Mouse (Mus musculus) heart, adult 8-10 months (tissue): ENCODE data around the gene Iscu. TPM values are rescaled to one million over a fixed set of nuclear protein-coding genes. Genes with fewer than 3 reads are reported as not detected.

Experiments used
- DNase-seq: peaks from one replicate; pipeline ENCODE4 v3.0.0; 2022; ENCODE audit warnings: low spot score
- total RNA-seq, 4 experiments: library from RNA; stranded (reverse); gene quantifications; 2 replicates each; pipeline ENCODE4 v1.2.4; 2022

Gene Iscu
- 100 to 1,000 TPM; 195 to 224 (median 212) TPM for total RNA-seq

DNA sequence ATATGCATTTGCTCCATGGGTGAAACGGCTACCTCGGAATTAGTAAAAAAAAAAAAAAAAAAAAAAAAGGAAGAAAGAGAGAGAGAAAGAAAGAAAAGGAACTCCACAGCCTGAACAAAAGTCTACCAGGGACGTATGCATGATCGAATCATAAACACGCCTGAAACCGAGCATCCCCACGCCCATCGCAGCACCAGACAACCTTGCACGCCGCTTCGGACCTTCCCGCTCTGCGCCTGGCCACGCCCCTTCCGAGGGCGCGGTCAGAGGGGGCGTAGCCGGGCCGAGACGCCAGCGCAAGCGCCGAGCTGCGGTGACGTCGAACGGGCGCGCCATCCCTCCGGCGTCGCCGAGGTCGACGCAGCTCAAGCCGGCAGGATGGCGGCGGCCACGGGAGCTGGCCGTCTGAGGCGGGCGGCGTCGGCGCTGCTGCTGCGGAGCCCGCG lies at the start of gene Iscu, which contains the start of gene Sart3:
Gene Iscu, plus strand, starts transcription at position 299 of the 446 bp plus-strand sequence.
Gene Sart3, minus strand, starts transcription at position 61 of the 446 bp plus-strand sequence.
- peak; percentile 91 for DNase-seq

DNA sequence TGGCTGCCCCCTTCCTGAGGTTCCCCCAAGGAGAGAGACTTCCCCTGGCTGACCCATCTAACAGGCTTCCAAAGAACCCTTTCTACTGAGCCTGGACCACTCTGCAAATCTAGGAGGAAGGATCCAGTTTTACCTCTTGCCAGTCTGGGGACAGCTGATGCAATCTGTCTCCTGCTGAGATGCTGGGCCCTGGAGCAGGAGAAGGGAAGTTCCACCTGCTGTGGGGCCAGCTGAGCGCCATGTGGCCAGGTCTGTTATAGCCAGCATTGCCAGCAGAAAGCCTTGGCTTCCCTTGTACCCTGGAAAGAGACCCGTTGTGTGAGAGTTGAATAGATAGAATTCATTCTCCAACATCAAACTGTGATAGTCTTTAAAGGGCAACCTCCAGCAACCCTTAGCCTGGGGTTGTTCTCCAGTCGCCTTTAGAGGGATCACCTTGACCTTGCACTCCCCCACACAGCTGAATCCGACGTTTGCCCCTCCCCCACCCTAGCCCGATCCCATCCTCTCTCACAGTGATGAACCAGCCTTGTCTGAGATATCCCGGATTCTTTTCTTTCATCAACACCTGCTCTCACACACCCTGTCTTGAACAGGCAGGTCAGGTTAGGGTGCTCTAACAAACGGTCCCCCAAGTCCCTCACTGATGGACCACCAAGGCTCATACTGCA lies 48.8 kb upstream of the Iscu start:
- DNase-seq = no peak

DNA sequence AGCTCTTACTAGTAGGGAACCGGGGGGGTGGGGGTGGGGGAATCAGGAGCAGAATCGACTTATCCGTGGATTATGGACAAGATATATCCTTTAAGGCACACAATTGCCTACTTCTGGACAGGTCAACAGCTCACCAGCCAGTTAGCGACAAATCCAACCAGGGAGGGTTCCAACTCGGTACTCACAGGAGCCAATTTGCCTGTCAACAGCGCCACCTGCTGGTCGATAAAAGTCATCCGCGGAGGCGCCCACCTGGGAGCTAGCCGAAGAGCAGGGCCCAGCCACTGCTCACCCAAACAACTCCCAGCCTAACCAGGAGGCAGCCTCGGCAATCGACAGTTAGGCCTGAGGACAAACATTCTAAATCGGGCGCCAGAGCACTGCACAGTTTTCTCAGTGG lies 48.1 kb upstream of the Iscu start, which contains the start of gene 1700069L16Rik:
Gene 1700069L16Rik, minus strand, starts transcription at position 327 of the 400 bp plus-strand sequence.
- peak; percentile 82 for DNase-seq

DNA sequence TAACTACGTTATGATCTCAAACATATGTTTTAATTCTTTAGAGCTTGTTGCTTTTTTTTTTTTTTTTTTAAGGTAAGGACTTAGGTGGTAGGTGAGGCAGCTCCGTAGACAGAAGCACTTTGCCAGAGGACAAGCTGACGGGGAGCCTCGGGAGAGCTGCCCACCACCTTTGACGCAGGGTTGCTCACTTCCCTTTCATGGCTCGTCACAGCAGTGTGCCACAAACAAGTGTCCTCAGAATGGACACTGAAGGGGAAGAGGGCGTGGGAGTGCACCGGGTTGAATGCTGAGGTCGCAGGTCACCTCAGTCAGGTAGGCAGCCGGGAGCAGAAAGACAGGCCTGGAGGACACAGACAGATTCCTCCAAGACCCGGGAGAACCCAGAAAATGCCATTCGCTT lies 47.1 kb upstream of the Iscu start:
- no peak for DNase-seq

DNA sequence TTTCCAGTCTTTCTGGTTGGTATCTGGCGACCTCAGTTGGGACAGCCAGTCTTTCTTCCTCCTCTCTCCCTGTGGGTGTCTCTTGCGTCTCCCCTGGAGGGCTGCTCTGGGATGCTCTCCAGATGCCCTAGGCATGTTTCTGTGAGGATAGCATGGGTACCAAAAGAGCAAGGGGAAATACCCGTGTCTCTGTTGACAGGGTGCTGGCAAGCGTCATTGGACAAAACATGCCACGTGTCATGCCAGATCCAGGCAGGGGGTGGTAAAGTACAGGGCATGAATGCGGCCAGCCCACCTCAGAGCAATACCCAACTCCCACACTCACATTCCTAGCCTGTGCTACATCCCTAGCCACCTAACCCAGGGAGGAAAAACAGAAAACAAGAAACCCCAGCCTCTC lies 45.9 kb upstream of the Iscu start:
- DNase-seq = no peak

DNA sequence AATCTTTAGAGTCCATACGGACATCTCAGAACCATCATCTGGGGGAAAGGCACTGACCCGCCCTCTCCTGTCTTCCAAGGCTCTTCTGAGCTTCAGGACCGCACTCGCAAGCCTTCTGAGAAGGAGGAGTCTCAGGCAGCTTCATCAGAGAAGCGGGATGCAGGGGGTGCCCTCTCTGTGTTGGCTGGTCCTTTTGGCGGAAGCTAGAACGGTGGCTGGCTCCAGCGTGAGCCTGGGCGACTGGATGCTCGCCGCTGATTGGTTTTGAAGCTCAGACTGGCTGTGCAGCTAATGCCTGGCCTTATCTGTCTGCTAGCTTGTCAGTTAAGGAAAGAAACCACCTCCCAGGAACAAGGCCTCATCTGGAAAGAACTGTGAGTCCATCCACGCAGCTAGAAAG lies 45.3 kb upstream of the Iscu start:
- no peak for DNase-seq

DNA sequence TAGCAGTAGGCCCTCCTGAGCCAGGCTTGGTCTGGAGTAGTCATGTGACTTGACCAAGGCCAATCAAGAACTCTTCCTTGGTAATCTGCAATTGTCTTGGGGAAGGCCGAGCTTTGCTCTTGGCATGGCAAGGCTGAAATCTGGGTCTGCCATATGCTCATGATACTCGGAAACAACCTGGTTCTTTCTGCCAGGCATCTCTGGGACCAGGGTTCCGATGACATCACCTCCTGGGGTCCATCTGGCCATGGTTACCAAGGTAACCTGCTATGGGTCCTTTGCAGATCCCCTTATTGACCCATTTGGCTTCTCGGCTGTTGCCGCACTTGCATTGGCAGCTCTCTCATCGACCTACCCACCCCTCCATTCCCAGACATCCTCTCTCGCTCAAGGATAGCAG lies 44.5 kb upstream of the Iscu start:
- DNase-seq = no peak

DNA sequence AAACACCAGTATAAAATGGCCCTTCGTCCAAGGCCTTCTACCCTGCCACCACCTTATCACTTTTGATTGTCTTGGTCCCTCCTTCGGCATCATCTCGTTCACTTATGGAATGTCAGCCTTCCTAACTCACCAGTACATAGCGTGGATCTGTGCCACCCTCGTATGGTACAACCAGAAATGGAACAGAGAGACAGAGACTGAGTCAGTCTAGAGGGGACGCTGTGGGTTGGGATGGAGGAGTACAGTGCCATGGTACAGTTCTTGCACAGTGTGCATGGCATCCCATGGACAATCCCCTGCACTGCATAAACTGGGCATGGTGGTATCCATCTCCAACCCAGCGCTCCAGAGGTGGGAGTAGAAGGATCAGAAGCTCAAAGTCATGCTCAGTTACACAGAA lies 43.9 kb upstream of the Iscu start:
- no peak for DNase-seq

DNA sequence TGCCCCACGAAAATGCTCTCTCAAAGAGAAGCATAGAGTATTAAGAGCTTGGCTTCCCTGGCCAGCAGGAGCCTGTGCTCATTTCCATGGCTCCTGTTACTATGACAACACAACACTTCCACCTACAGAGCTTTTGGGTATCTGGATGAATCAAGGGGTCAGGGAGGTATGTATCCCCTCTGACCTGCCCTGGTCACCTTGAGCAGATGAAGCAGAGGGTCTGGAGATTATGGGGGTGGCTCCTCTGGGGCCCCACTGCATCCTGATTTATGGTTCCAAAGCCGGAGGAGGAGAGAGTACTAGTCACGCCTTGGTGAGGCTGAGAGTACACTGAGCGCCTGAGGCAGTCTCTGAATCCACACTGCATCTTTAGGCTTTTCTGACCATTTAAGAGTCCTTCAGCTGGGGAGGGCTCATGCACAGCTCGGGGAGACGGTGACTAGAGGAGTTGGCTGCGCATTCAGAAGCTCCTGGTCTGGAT lies 41.9 kb upstream of the Iscu start:
- no peak for DNase-seq

DNA sequence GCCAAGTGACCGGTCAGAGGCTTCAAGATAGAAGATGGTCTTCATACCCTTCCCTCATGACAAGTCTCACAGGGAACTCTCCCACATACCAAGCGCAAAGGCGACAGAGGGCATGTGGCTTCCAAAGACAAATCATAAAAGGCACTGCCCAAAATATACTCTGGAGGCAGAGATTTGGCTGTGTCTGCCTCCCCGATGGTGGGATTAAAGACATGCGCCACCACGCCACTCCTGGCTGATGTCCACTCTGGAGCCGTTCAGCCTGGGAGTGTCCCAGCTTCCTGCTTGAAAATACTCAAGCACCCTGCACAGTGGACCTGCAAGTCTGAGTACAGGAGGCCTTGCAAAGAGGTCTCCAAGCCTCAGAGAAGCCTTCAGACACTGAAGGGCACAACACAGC lies 41.4 kb upstream of the Iscu start:
- no peak for DNase-seq

DNA sequence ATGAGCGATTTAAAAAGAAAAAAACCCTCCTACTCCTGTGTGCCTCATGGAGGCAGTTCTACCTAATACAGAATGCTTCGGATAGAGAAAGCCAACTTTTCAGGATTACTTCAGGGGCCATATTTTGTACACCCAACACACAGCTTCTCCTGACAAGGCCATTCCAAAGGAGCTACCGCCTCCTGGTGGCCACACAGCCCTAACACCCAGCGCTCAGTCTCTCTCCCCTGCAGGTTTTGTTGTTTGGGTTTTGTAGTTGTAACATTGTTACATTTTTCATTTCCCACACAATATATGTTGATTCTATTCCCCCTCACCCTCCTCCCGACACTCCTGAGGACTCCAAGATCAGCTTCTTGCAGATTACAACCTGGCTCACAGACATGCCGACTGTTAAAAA lies 40.4 kb upstream of the Iscu start:
- DNase-seq = peak; percentile 21

DNA sequence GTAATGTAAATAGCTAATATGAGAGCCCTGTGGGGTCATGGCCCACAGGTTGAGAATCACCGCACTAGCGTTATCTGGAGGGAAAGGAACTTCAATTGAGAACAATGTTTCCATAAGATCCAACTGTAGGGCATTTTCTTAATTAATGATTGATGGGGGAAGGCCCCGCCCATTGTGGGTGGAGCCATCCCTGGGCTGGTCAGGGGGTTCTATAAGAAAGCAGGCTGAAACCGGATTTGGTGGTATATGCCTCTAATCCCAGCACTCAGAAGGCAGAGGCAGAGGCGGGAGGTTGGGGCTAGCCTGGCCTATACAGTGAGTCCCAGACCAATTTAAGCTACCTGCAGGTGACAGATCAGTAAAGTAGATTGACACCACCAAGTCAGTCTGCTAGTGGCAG lies 38.2 kb upstream of the Iscu start:
- no peak for DNase-seq

DNA sequence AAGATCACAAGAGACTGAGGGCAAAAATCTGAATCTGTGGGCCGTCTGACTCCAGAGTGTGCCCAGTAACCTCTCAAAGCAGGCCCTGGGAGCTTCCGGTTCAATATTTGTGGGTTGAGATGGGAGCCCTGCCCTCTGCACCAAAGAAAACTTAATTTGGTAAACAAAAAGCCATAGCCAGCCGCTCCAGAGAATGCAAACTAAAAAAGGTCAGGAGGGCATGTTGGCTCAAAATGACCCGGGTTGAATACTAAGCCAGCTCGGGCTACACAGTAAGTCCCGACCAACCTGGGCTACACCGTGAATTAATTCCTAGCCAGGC lies 37.6 kb upstream of the Iscu start:
- no peak for DNase-seq

DNA sequence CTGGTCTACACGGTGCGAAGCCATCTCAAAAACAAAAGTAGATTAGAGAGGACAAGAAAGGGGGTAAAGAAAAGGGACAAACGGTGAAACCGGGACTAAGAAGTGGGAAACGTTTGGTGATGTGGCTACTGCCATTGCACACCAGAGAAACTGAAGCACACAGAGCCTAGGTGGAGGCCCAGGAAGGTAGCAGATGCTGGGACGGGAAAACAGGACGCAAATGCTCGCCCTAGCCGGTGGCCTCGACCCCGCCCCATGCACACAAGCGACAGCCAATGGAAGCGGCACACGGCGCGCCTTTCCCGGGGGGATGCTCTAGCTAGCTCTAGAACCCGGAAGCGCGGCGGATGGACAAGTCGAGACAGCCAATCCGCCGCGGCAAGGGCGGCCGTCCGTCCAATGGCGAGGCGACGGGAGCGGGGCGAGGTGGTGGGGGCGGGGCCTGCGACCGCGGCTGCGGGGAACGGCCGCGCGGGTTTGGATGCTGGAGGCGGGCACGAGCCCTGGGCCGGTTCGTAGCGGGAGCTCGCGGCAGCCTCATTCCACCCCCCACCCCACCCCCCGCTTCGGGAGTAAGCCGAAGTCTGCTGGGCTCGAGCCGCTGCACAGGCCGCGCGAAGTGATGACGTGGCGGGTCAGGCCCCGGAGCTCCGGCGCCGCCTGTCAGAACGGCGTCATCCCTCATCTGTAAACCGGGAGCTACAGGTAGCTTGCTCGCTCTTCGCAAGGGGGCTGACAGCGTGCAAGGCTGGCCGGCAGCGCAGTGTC lies 37.0 kb upstream of the Iscu start, which contains the start of gene Ficd:
Gene Ficd, plus strand, starts transcription at position 459 of the 768 bp plus-strand sequence.
- DNase-seq = peak; percentile 89

DNA sequence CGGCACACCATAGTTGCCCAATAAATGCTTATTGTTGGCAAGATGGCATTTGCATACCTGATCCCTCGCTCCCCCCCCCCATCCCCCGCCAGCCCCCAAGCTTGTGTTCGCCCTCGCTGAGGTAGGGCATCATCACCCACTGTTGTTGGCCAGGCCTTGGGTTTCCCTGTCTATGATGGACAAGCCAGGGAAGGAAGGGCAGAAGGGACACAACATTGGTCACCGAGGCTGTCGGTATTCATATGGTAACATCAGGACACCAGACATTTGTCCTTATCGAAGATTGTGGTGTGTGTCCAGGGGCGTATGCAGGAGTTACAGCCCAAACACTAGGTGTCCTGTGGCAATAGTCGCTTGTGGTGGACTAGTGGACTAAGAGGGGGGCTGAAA lies 36.4 kb upstream of the Iscu start:
- no peak for DNase-seq

DNA sequence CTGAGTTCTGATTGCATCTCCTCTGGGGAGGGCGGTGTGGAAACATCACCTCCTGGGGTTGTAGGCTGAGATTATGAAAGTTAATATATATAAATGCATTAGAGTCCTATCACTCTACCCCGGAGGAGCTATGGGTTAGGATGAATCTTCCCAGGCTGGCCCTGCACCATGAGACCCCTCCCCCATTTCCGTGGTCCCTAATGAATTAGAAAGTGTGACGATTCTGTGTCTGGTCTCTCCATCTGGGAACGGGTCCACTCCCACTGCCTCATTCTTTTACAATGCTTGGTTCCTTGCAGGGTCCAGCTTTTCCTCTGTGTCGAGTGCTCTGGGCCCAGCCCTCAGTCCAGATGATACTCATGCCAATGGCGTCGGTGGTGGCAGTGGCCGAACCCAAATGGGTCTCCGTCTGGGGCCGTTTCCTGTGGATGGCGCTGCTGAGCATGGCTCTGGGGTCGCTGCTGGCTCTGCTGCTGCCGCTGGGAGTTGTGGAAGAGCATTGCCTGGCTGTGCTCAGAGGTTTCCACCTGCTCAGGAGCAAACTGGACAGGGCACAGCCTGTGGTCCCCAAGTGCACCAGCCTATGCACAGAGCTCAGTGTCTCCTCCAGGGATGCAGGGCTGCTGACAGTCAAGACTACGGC lies 35.9 kb upstream of the Iscu start:
- DNase-seq = no peak

DNA sequence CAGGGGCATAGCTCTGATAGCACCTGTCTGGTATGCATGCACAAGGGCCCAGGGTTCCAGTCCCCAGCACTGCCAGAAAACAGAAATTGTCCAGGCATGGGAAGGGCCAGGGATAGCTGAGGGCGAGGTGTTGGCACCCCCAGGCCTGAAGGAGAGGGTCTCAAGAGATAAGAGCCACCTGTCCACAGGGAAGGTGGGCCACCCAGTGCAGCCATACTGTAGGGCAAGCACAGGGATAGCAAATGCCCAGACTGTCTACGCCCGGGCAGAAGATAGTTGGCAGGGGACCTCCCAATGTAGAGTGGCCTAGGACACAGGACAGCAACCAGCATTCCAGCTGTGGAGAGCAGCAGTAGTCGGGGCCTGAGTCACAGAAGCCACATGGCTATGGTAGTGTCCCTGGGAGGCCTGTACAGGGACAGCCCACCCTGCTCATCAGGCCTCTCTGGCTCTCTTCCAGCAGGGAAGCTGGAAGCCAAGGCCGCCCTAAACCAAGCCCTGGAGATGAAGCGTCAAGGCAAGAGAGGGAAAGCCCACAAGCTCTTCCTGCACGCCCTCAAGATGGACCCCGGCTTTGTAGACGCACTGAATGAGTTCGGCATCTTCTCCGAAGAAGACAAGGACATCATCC lies 34.8 kb upstream of the Iscu start:
- DNase-seq = no peak

DNA sequence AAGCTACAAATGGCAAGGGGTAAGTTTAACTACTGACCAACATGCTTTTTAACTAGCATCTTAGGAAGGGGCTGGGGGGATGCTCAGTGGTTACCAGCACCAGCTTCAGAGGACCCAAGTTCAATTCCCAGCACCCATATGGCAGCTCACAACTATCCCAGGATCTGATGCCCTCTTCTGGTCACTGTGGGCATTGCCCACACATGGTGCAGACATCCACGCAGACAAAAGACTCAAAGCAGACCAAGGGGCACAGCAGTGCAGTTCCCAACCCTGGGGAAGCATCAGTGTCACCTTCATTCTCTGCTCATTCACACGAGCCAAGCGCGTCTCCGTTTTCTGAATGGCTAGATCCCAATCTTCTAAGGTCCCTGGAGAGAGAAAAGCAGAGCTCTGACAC lies 24.9 kb upstream of the Iscu start:
- no peak for DNase-seq

DNA sequence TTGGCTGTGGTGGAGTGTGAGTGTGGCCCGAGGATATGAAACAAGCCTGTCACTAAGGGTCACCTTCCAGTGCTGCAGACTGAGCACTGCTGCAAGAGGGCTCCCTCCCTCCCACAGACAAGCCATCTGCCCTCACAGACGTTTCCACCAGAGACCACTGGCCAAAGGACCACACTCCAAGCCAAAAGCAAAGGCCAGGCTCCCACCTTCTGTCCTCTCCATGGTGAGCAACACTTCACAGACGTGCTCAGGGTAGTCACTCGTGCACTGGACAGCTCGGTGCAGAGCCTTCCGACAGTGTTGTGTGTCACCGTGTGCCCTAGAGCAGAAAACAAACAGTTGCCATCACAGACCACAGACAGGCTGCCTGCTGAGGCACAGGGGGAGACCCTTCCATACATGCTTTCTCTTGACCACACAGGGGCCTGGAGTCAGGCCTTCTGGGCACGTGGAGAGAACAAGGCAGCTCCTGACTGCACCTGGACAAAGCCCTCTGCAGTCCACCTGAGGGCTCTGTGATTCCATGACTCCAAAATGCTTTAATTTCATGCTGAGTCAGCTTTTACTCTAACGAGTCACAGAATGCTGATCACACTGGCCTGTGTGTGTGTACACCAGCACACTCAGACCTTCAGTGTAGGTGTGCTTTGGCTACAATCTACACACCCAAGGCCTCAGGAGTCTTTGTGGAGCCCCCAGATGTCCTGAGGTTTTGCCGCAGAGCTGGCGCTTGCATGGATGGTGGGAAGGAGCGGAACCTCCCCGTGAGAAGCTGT lies 23.8 kb upstream of the Iscu start:
- DNase-seq = no peak

DNA sequence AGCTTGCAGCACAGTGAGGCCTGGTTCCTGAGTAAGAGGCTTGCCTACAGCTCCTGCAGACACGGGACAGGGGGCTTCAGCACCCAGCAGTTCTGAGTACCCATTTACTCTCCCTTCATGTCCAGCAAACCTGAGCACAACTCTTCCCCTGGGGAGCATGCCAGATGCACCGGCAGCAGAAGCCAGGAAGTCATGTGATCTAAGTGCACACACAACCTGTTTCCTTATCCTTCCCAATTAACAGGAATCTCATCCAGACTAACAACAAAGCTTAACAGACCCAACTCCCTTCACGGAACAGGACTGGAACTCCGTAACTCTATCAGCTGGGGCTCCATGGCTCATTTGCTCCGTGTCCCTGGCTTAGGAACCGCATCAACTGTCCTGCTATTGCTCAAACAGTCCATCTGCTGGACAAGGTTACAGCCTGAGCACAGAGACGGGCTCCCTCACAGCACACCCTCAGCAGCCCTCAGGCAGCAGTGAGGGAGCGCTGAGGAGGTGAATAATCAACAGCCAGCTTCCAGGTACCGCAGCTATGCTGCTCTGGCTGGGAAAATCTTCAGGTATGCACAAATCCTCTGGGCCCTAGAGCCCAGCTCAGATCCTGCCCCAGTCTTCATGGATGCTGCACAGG lies 20.9 kb upstream of the Iscu start:
- no peak for DNase-seq
